Mouse (Mus musculus) liver, postnatal 0 days (tissue): ENCODE data around the gene Hspbp1.

Experiments used
- CTCF ChIP-seq: sonication (generic); IDR thresholded peaks from 2 replicates; pipeline ENCODE4 v1.5.1; 2016; ENCODE audit warnings: antibody characterized with exemption, low read depth
- EP300 ChIP-seq: IDR thresholded peaks from 2 replicates; pipeline ENCODE4 v1.6.1; 2016; ENCODE audit warnings: antibody characterized with exemption, low read depth, mild to moderate bottlenecking

DNA sequence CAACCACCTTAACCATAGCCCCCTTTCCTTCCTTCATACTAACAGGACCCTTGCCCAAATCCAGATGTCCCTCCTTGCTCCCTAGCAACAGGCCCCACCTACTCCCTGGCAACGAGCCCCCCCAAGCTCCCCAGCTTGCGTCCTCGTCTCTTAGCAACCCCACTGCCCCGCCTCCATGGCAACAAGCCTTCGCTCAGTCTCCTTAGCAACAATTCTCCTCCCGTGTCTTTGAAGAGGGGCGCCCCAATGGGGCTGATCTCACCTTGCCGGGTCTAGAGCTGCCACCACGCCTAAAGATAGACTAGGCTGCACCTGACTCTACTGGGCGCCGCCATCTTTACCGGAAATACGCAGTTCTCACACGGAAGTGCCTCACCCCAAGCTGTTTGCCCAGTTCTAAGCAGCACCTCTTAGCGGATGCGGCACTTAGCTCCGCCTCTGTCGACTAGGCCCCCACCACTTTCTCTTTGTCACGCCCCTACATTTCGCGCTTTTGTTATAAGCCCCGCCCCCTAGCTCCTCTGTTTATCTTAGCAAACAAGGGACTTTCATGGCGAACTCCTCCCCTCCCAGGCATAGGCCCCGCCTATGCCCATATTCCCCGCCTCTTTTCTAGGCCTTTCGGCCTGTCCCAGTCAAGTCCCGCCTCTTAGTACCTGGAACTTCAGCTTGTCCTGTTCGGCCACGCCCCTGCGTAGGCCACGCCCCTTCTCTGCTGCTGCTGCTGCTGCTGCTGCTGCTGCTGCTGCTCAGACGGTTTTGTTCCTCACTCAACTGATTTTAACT lies at the start of gene Hspbp1:
- TF ChIP-seq CTCF (0 out of 2 replicates have a peak, but pooled peaks have one; percentile 6), EP300 (peak; percentile 70; the same call in 1 of the 2 replicates)
